Mouse (Mus musculus): ENCODE data around the gene Ampd3. TPM values are rescaled to one million over a fixed set of nuclear protein-coding genes. Genes with fewer than 3 reads are reported as not detected.

Gene Ampd3
- polyA plus RNA-seq, 1 experiment: 19.0 TPM

DNA sequence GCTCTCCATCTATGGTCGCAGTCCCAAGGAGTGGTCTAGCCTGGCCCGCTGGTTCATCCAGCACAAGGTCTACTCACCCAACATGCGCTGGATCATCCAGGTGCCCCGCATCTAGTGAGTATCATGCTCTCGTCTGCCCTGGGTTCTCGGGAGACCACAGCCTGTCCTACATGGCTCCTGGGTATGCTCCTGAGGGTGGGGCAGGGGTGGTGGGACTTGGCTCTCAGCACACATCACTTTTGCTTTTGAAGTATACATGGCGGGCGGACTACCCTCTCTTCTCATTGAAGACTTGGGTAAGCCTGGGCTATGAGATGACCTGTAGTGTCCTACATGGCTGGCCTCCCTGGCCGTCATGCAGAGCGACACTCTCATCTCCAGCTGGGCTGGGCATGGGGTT is 35.1 kb downstream of the Ampd3 start:
- WGBS: 98% methylated on average over 10 of the region's 10 CpGs
- Histone ChIP-seq H3K4me3 (replicated peaks; ENCODE audit: insufficient read depth, low read depth, low read length) (no peak overlapping the region), H3K27ac (ENCODE audit: insufficient read depth, low read length) (no peak overlapping the region), H3K4me1 (ENCODE audit: control insufficient read depth, insufficient read depth, low read length) (peaks cover 4% of the 10 kb centered on the region; the same call in 1 of the 2 replicates), H3K27me3 (ENCODE audit: control insufficient read depth, insufficient read depth, low read length) (no peaks in the 10 kb centered on the region)
- TF ChIP-seq POLR2A (IDR thresholded peaks at IDR 0.05; ENCODE audit: borderline replicate concordance, insufficient read depth, low read length) (no peak), CTCF (IDR thresholded peaks at IDR 0.05; ENCODE audit: borderline replicate concordance, insufficient read depth, low read depth, low read length) (no peak)
- DNase-seq: no peak

DNA sequence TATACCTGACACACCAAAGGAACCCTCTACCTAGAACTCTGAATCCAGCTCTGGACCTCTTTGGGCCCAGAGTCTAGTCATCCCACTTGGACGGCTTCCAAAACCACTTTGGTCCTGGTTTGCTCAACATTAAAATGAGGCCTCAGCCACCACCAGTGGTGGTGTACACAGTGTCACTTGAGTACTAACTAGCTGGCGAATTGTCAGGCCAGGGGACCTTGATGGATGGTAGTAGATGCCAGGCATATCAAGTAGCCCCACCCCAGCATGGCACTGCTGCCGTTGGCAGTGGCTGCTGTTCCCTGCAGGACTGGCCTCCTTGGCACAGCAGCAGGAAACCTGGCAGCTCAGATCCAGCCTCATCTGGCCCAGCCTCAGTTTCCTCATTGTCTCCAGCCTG is 36.3 kb downstream of the Ampd3 start:
- peaks cover 4% of the 10 kb centered on the region; the same call in 1 of the 2 replicates for H3K4me1 ChIP-seq (ENCODE audit: control insufficient read depth, insufficient read depth, low read length)
- H3K4me3 ChIP-seq (replicated peaks; ENCODE audit: insufficient read depth, low read depth, low read length): no peak overlapping the region
- 33% methylated on average over 3 of the region's 3 CpGs for WGBS
- TF ChIP-seq CTCF (IDR thresholded peaks at IDR 0.05; ENCODE audit: borderline replicate concordance, insufficient read depth, low read depth, low read length) (no peak), POLR2A (IDR thresholded peaks at IDR 0.05; ENCODE audit: borderline replicate concordance, insufficient read depth, low read length) (no peak)
- no peak overlapping the region for H3K27ac ChIP-seq (ENCODE audit: insufficient read depth, low read length)
- H3K27me3 ChIP-seq (ENCODE audit: control insufficient read depth, insufficient read depth, low read length): no peaks in the 10 kb centered on the region
- DNase-seq: peak; percentile 34 to 49

DNA sequence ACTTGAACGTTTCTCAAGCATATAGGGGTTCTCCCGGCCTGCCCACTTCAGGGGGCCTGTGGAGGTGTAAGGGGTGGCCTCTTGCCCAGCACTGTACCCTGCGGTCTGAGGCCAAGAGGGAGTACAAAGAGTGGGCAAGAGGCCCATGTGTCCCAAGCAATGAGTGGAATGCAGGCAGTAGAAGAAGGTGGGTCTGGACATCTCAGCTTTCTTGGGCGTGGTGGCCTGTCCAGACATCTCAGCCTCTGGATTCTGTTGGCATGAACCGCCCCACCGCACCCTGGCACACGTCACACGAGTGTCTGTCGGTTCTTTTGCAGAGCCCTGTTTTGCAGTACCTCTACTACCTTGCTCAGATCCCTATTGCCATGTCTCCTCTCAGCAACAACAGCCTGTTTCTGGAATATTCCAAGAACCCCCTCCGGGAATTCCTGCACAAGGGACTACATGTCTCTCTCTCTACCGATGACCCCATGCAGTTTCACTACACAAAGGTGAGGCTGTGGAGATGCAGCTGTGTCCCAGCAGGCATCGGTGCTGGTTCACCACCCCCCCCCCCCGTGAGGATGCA is 39.5 kb downstream of the Ampd3 start:
- DNase-seq: no peak
- WGBS: 82% methylated on average over 13 of the region's 13 CpGs
- Histone ChIP-seq H3K4me3 (replicated peaks; ENCODE audit: insufficient read depth, low read depth, low read length) (no peak overlapping the region), H3K4me1 (ENCODE audit: control insufficient read depth, insufficient read depth, low read length) (peaks cover 4% of the 10 kb centered on the region; the same call in 1 of the 2 replicates), H3K27ac (ENCODE audit: insufficient read depth, low read length) (no peak overlapping the region), H3K27me3 (ENCODE audit: control insufficient read depth, insufficient read depth, low read length) (no peaks in the 10 kb centered on the region)
- TF ChIP-seq POLR2A (IDR thresholded peaks at IDR 0.05; ENCODE audit: borderline replicate concordance, insufficient read depth, low read length) (no peak), CTCF (IDR thresholded peaks at IDR 0.05; ENCODE audit: borderline replicate concordance, insufficient read depth, low read depth, low read length) (no peak)

DNA sequence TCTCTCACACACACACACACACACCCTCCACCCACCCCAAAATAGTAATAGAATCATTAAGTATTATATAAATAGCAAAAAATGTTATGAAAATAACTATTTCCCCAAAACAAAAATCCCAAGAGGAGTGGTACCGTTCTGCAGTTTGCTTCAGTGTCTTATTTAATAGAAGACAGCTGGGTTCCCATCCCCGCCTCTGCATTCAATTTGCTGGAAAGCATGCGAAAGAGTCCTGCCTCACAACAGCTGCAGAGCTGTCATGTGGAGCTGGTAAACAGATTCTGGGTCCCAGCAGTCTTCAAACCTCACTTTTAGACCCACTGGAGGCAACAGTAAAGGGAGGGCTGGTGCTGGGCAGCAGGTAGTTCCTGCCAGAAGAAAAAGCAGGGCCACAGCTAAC is 41.0 kb downstream of the Ampd3 start:
- 51% methylated on average over 3 of the region's 3 CpGs for WGBS
- no peak for TF ChIP-seq POLR2A (IDR thresholded peaks at IDR 0.05; ENCODE audit: borderline replicate concordance, insufficient read depth, low read length)
- TF ChIP-seq CTCF (IDR thresholded peaks at IDR 0.05; ENCODE audit: borderline replicate concordance, insufficient read depth, low read depth, low read length): no peak
- H3K4me1 ChIP-seq (ENCODE audit: control insufficient read depth, insufficient read depth, low read length): peaks cover 4% of the 10 kb centered on the region; the same call in 1 of the 2 replicates
- no peak for DNase-seq
- H3K27me3 ChIP-seq (ENCODE audit: control insufficient read depth, insufficient read depth, low read length): no peaks in the 10 kb centered on the region
- no peak overlapping the region for H3K4me3 ChIP-seq (replicated peaks; ENCODE audit: insufficient read depth, low read depth, low read length)
- H3K27ac ChIP-seq (ENCODE audit: insufficient read depth, low read length): no peak overlapping the region

DNA sequence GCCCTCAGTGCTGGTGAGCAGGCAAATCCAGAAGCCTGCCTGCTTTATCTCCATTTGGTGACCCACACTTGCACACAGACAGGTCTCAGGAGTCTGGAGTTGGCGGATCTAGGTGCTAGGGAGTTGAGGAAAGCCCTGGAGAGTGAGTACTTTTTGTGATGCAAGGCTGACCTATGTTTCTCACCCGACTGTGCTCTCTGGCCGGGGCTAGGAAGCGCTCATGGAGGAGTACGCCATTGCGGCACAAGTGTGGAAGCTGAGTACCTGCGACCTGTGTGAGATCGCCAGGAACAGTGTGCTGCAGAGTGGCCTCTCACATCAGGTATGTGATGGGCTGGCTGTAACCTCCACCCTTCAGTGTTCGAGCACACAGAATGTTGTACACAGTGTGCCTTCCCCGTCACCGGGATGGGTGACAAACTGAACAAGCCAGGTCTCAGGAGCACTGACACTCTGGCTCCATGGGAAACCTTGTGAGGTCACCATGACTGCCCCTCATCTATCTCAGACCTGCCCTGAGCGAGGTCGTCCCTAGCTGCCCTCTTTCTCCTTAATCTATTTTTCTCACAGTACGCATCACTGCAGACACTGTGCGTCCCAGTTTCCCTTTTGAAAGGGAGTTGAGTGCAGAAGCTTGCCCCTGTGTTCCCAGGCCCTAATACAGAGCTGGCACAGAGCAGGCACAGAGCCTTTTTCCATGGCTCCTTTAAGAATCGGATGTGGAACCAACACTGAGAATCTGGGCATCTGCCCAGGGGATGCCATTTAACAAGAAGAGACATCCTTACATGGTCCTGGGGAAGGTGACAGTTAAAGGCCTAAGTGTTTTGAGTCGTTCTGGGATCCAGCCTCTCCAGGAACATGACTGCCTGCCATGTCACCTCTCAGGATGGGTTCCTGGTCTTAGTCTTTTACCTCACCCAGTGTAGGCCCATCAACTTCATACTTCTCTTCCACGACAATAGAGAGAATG is 41.9 kb downstream of the Ampd3 start:
- Histone ChIP-seq H3K27ac (ENCODE audit: insufficient read depth, low read length) (no peak overlapping the region), H3K27me3 (ENCODE audit: control insufficient read depth, insufficient read depth, low read length) (no peaks in the 10 kb centered on the region), H3K4me3 (replicated peaks; ENCODE audit: insufficient read depth, low read depth, low read length) (no peak overlapping the region), H3K4me1 (ENCODE audit: control insufficient read depth, insufficient read depth, low read length) (no peaks in the 10 kb centered on the region)
- TF ChIP-seq POLR2A (IDR thresholded peaks at IDR 0.05; ENCODE audit: borderline replicate concordance, insufficient read depth, low read length) (no peak), CTCF (IDR thresholded peaks at IDR 0.05; ENCODE audit: borderline replicate concordance, insufficient read depth, low read depth, low read length) (no peak)
- DNase-seq: no peak
- 86% methylated on average over 18 of the region's 18 CpGs for WGBS

DNA sequence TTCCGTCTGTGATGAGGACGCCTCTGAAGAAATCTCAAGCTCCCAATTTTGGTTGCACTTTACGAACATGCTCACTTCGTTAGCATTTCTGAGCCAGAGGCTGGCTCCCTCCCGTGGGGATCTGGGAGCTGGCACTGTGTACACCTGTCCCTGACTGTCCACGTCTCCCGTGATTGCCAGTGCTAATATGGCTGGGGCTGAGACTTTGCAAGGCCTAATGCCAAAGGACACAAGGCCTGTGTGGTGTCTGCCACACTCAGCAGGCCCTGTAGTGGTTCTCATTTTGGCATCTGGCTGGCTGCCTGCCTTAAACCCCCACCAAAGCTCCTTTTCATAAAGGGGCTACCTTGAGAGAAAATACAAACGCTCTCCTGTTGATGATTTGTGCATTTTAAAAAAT is 43.0 kb downstream of the Ampd3 start:
- H3K27ac ChIP-seq (ENCODE audit: insufficient read depth, low read length): no peak overlapping the region
- TF ChIP-seq POLR2A (IDR thresholded peaks at IDR 0.05; ENCODE audit: borderline replicate concordance, insufficient read depth, low read length) (no peak), CTCF (IDR thresholded peaks at IDR 0.05; ENCODE audit: borderline replicate concordance, insufficient read depth, low read depth, low read length) (no peak)
- no peaks in the 10 kb centered on the region for H3K4me1 ChIP-seq (ENCODE audit: control insufficient read depth, insufficient read depth, low read length)
- WGBS: 40% methylated on average over 8 of the region's 8 CpGs
- H3K4me3 ChIP-seq (replicated peaks; ENCODE audit: insufficient read depth, low read depth, low read length): no peak overlapping the region
- no peak for DNase-seq
- H3K27me3 ChIP-seq (ENCODE audit: control insufficient read depth, insufficient read depth, low read length): no peaks in the 10 kb centered on the region

DNA sequence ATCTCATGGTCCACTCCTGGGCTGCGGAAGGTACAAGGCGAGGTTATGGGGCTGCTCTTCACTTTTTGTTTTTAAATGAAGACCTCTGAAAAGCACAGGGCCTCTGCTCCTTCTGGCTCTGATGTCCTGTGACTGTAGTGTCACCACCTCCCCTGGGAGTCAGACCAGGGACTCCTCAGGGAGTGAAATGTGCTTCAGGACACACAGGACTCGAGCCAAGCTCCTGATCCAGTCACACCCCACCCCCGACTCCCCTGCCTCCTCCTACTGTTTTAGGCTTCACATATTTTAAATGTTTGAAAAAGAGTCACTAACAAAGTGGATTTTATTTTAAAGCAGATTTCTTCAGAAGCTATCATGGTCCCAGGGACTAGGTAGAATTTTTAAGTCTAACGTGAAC is 43.5 kb downstream of the Ampd3 start:
- TF ChIP-seq CTCF (IDR thresholded peaks at IDR 0.05; ENCODE audit: borderline replicate concordance, insufficient read depth, low read depth, low read length): no peak
- H3K4me3 ChIP-seq (replicated peaks; ENCODE audit: insufficient read depth, low read depth, low read length): no peak overlapping the region
- no peak for DNase-seq
- WGBS: 83% methylated on average over 5 of the region's 5 CpGs
- no peaks in the 10 kb centered on the region for H3K4me1 ChIP-seq (ENCODE audit: control insufficient read depth, insufficient read depth, low read length)
- no peaks in the 10 kb centered on the region for H3K27me3 ChIP-seq (ENCODE audit: control insufficient read depth, insufficient read depth, low read length)
- no peak overlapping the region for H3K27ac ChIP-seq (ENCODE audit: insufficient read depth, low read length)

DNA sequence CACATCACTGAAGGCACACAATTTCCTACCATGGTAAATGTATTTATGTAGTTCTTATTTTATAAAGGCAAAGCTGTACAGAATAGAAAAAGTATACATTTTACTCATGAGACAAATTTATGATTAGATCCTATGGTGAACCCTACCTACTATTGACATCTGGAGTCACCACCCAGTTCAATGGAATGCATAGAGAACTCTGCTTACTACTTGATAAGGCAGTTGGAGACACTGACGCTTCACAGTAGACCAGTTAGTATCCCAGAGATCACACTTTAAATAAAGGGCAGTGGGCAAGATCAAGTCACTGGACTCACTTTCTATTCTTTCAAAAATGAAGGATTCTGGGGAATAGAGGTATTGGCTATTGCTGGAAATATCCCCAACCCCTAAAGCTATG is 46.0 kb downstream of the Ampd3 start:
- Histone ChIP-seq H3K27ac (ENCODE audit: insufficient read depth, low read length) (no peak overlapping the region), H3K4me3 (replicated peaks; ENCODE audit: insufficient read depth, low read depth, low read length) (no peak overlapping the region), H3K27me3 (ENCODE audit: control insufficient read depth, insufficient read depth, low read length) (no peaks in the 10 kb centered on the region), H3K4me1 (ENCODE audit: control insufficient read depth, insufficient read depth, low read length) (no peaks in the 10 kb centered on the region)
- whole genome bisulfite sequencing: 90% methylated on average over 1 of the region's 1 CpGs
- TF ChIP-seq CTCF (IDR thresholded peaks at IDR 0.05; ENCODE audit: borderline replicate concordance, insufficient read depth, low read depth, low read length): no peak
- TF ChIP-seq POLR2A (IDR thresholded peaks at IDR 0.05; ENCODE audit: borderline replicate concordance, insufficient read depth, low read length): no peak
- no peak for DNase-seq
